7 mouse cellular contexts compared by ENCODE assay signal in the genomic region with DNA sequence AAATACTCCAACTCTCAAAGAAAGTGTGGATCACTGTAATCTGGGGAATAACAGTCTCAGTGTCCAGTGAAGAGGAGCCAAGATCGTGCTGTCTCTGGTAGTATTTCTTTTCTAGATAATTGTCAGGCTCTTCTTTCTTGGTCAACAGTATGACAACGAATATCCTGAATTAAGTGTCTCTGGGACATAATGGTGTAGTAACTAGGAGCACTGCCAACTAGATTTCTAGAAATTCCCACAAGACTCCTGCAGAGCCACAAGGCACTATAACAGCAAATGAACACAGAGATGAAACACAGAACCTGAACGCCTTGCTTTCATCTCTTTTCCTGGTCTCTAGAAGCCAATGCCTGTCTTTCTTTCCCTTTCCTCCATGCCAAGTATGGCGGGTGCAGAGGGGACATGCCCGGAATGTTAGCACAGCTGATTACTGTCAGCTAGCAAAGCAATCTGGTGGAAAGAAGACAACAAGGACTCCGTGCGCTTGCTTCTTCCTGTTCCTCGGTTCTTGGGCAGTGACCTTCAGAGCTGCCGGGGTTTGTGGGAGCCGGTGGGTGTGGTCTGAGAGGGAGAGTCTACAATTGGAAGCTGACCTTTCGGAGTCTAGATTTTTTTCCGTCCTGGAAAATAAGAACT.
DNase-seq lines count a peak whose midpoint lies in the region; ATAC-seq lines count a peak whose summit lies in the region.

No protein-coding gene starts in this region.

- H3K4me2 ChIP-seq in forebrain, embryonic 14.5 days (ENCODE audit: low read length) = 0 out of 2 replicates have a peak overlapping the region, but pooled peaks have one; percentile 7

- peaks cover 16% of the 10 kb centered on the region for H3K4me1 ChIP-seq in forebrain, embryonic 14.5 days (ENCODE audit: control insufficient read depth, insufficient read depth, low read length)

- H3K9me3 ChIP-seq in forebrain, embryonic 14.5 days (replicated peaks; ENCODE audit: control insufficient read depth, low read length) = no peaks in the 10 kb centered on the region

- DNase-seq in ES-CJ7 (ENCODE audit: low read depth, low spot score) (peak; percentile 45), R1 (ENCODE audit: low read depth, low spot score) (peak; percentile 43)
- DNase-seq in forebrain, embryonic 14.5 days (ENCODE audit: low spot score) = peak; percentile 17
- DNase-seq in heart, postnatal 25 days (ENCODE audit: low spot score) = peak; percentile 55
- peak; percentile 58 to 75 for DNase-seq in kidney, postnatal 4 days
- no peak for DNase-seq in c-Kit-positive CD71-positive TER-119-positive erythroid progenitor cells, embryonic 14.5 days (ENCODE audit: low spot score)

- intact Hi-C loops in heart, postnatal 25 days (cut with DNase I) = loop anchor here (2.0 to 5.0 kb wide), 2 partner anchors 79 to 123 kb away; a partner anchor contains a TSS

- H3K9ac ChIP-seq in forebrain, embryonic 14.5 days (ENCODE audit: low read length) = no peak overlapping the region

- H3K27me3 ChIP-seq in forebrain, embryonic 14.5 days (replicated peaks; ENCODE audit: control insufficient read depth, insufficient read depth, low read length) = no peaks in the 10 kb centered on the region

- H3K27ac ChIP-seq in forebrain, embryonic 14.5 days (ENCODE audit: low read depth, low read length) = 0 out of 2 replicates have a peak overlapping the region, but pooled peaks have one; percentile 39

- no peaks in the 10 kb centered on the region for H3K36me3 ChIP-seq in forebrain, embryonic 14.5 days (ENCODE audit: control insufficient read depth, insufficient read depth, low read length)

- 67% methylated on average over 12 of the region's 12 CpGs for WGBS in forebrain, embryonic 14.5 days

- no peak for ATAC-seq in forebrain, embryonic 14.5 days
- ATAC-seq in megakaryocyte progenitor cell, adult 5-6 weeks (replicated peaks; ENCODE audit: poor library complexity) = peak; percentile 61

- no peak overlapping the region for H3K4me3 ChIP-seq in forebrain, embryonic 14.5 days (ENCODE audit: low read depth, low read length)
